Mouse (Mus musculus) intestine, embryonic 14.5 days (tissue): Measurements from ENCODE around the gene Tubb3. TPM values are rescaled to one million over a fixed set of nuclear protein-coding genes. Genes with fewer than 3 reads are reported as not detected.

Experiments used
- ATAC-seq: fragments of 200-750 bp; cut with Nextera tagmentation; replicated peaks from 2 replicates; pipeline ENCODE4 v1.8.0; 2017; ENCODE audit warnings: low read depth, moderate number of reproducible peaks, moderate TSS enrichment, moderate library complexity; ENCODE audit not compliant: low FRiP score, low TSS enrichment
- DNase-seq: peaks from one replicate; pipeline ENCODE4 v3.0.0-alpha.2; 2018; ENCODE audit warnings: low spot score
- H3K27ac ChIP-seq: fragments of 300-500 bp; sonication (generic); 2 replicates; pipeline ENCODE4 v1.5.1; 2014; ENCODE audit warnings: low read depth, mild to moderate bottlenecking, control low read depth
- H3K27me3 ChIP-seq: fragments of 300-500 bp; sonication (generic); replicated peaks from 2 replicates; pipeline ENCODE4 v1.6.1; 2014; ENCODE audit warnings: low read length, control low read depth; ENCODE audit not compliant: control insufficient read depth, insufficient read depth
- H3K36me3 ChIP-seq: fragments of 300-500 bp; sonication (generic); 2 replicates; pipeline ENCODE4 v1.6.1; 2014; ENCODE audit warnings: low read length, control low read depth; ENCODE audit not compliant: control insufficient read depth, insufficient read depth
- H3K4me1 ChIP-seq: fragments of 300-500 bp; sonication (generic); replicated peaks from 2 replicates; pipeline ENCODE4 v1.6.1; 2014; ENCODE audit warnings: low read length, control low read depth, mixed read lengths; ENCODE audit not compliant: control insufficient read depth, insufficient read depth
- H3K4me2 ChIP-seq: fragments of 300-500 bp; sonication (generic); 2 replicates; pipeline ENCODE4 v1.6.1; 2014; ENCODE audit warnings: low read length
- H3K4me3 ChIP-seq: fragments of 300-500 bp; sonication (generic); 2 replicates; pipeline ENCODE4 v1.5.1; 2014; ENCODE audit warnings: low read depth, low read length, control low read depth, mixed read lengths
- H3K9ac ChIP-seq: fragments of 300-500 bp; sonication (generic); 2 replicates; pipeline ENCODE4 v1.6.1; 2014; ENCODE audit warnings: mild to moderate bottlenecking, low read length
- H3K9me3 ChIP-seq: fragments of 300-500 bp; sonication (generic); 2 replicates; pipeline ENCODE4 v1.6.1; 2016; ENCODE audit warnings: low read length, control low read depth; ENCODE audit not compliant: control insufficient read depth
- WGBS: fragments of 180-500 bp; shearing (Covaris S2); extraction: QIAGEN DNeasy Blood & Tissue Kit; methylation state at CpG from one replicate; pipeline ENCODE4 v1.1.7; 2014; 5-methylcytosine and 5-hydroxymethylcytosine counted together
- polyA plus RNA-seq: library from polyadenylated mRNA; unstranded; fragments of >200 nt; fragmentation: Nextera tagmentation; extraction: Ambion mirVana; gene quantifications from 2 replicates; pipeline ENCODE4 v1.2.1, GENCODE M21; 2014

Gene Tubb3
- 98.5 and 103 TPM in 2 replicates for polyA plus RNA-seq

- no peaks in the 10 kb centered on the region for H3K4me1 ChIP-seq
- peak within 1 kb of the TSS; percentile 27 for H3K4me3 ChIP-seq
- peak; percentile 67 for ATAC-seq
- H3K27me3 ChIP-seq: peaks cover 60% of the 10 kb centered on the region
- peak within 1 kb of the TSS; percentile 34 for H3K9ac ChIP-seq
- peak within 1 kb of the TSS; percentile 45 for H3K4me2 ChIP-seq
- no peak for DNase-seq
- H3K36me3 ChIP-seq: no peaks in the 10 kb centered on the region
- no peak within 1 kb of the TSS for H3K27ac ChIP-seq
- no peaks in the 10 kb centered on the region for H3K9me3 ChIP-seq
- WGBS: under 1% methylated on average over 29 of the region's 29 CpGs
Observed at GRCm38 (mm10) chr8:123411246-123411645, at the start of gene Tubb3. TSS of gene Tubb3 (plus strand) at chr8:123411424.

GRCm38 (mm10) chr8:123373403-123374238, 37.6 kb upstream of the Tubb3 start, which contains the start of gene Tcf25:
TSS of gene Tcf25 (plus strand) at chr8:123373753.
- H3K36me3 ChIP-seq: peaks cover 9% of the 10 kb centered on the region
- H3K27me3 ChIP-seq: no peaks in the 10 kb centered on the region
- peak within 1 kb of the TSS; percentile 78 for H3K4me2 ChIP-seq
- H3K4me1 ChIP-seq: peaks cover 13% of the 10 kb centered on the region
- DNase-seq (peak; percentile 97), ATAC-seq (peak; percentile 93)
- no peaks in the 10 kb centered on the region for H3K9me3 ChIP-seq
- peak within 1 kb of the TSS; percentile 89 for H3K4me3 ChIP-seq
- peak within 1 kb of the TSS; percentile 87 for H3K9ac ChIP-seq
- H3K27ac ChIP-seq: peak within 1 kb of the TSS; percentile 99
- under 1% methylated on average over 74 of the region's 75 CpGs for WGBS

- Histone ChIP-seq H3K4me1 (peaks cover 13% of the 10 kb centered on the region), H3K27me3 (no peaks in the 10 kb centered on the region), H3K9ac (peak overlapping the region; percentile 87), H3K9me3 (no peaks in the 10 kb centered on the region), H3K36me3 (peaks cover 9% of the 10 kb centered on the region), H3K4me2 (peak overlapping the region; percentile 78), H3K4me3 (peak overlapping the region; percentile 89), H3K27ac (peak overlapping the region; percentile 99)
- ATAC-seq (peak; percentile 83), DNase-seq (peak; percentile 99)
- WGBS: under 1% methylated on average over 19 of the region's 20 CpGs
Observed at GRCm38 (mm10) chr8:123374239-123374578, 37.0 kb upstream of the Tubb3 start.

- Histone ChIP-seq H3K4me3 (no peak overlapping the region), H3K9me3 (no peaks in the 10 kb centered on the region), H3K4me2 (no peak overlapping the region), H3K27ac (no peak overlapping the region), H3K4me1 (peaks cover 13% of the 10 kb centered on the region), H3K27me3 (no peaks in the 10 kb centered on the region), H3K9ac (no peak overlapping the region), H3K36me3 (peaks cover 10% of the 10 kb centered on the region)
- 85% methylated on average over 10 of the region's 10 CpGs for WGBS
- ATAC-seq (no peak), DNase-seq (no peak)
Observed at GRCm38 (mm10) chr8:123375701-123376100, 35.5 kb upstream of the Tubb3 start.

GRCm38 (mm10) chr8:123376106-123376505, 35.1 kb upstream of the Tubb3 start:
- peaks cover 14% of the 10 kb centered on the region for H3K36me3 ChIP-seq
- no peaks in the 10 kb centered on the region for H3K9me3 ChIP-seq
- ATAC-seq (no peak), DNase-seq (no peak)
- no peak overlapping the region for H3K9ac ChIP-seq
- H3K4me3 ChIP-seq: no peak overlapping the region
- WGBS: 76% methylated on average over 8 of the region's 8 CpGs
- no peak overlapping the region for H3K4me2 ChIP-seq
- no peak overlapping the region for H3K27ac ChIP-seq
- no peaks in the 10 kb centered on the region for H3K27me3 ChIP-seq
- peaks cover 13% of the 10 kb centered on the region for H3K4me1 ChIP-seq

- Histone ChIP-seq H3K27ac (no peak overlapping the region), H3K27me3 (no peaks in the 10 kb centered on the region), H3K4me2 (no peak overlapping the region), H3K9ac (no peak overlapping the region), H3K4me3 (no peak overlapping the region), H3K9me3 (no peaks in the 10 kb centered on the region), H3K36me3 (peaks cover 65% of the 10 kb centered on the region), H3K4me1 (no peaks in the 10 kb centered on the region)
- WGBS: 95% methylated on average over 4 of the region's 4 CpGs
- ATAC-seq (no peak), DNase-seq (no peak)
Observed at GRCm38 (mm10) chr8:123381711-123382110, 29.5 kb upstream of the Tubb3 start.

GRCm38 (mm10) chr8:123382516-123382915, 28.7 kb upstream of the Tubb3 start:
- H3K4me2 ChIP-seq: no peak overlapping the region
- H3K9ac ChIP-seq: no peak overlapping the region
- DNase-seq: no peak
- no peak for ATAC-seq
- no peak overlapping the region for H3K27ac ChIP-seq
- peaks cover 72% of the 10 kb centered on the region for H3K36me3 ChIP-seq
- 82% methylated on average over 8 of the region's 8 CpGs for WGBS
- no peaks in the 10 kb centered on the region for H3K9me3 ChIP-seq
- no peaks in the 10 kb centered on the region for H3K4me1 ChIP-seq
- no peaks in the 10 kb centered on the region for H3K27me3 ChIP-seq
- H3K4me3 ChIP-seq: no peak overlapping the region

- Histone ChIP-seq H3K4me1 (no peaks in the 10 kb centered on the region), H3K4me3 (no peak overlapping the region), H3K27ac (no peak overlapping the region), H3K9ac (no peak overlapping the region), H3K9me3 (no peaks in the 10 kb centered on the region), H3K4me2 (no peak overlapping the region), H3K27me3 (no peaks in the 10 kb centered on the region), H3K36me3 (peaks cover 93% of the 10 kb centered on the region)
- WGBS: 68% methylated on average over 9 of the region's 9 CpGs
- ATAC-seq: no peak
- DNase-seq: no peak
Observed at GRCm38 (mm10) chr8:123384883-123385540, 26.2 kb upstream of the Tubb3 start.
